Mouse (Mus musculus) naive thymus-derived CD4-positive, alpha-beta T cell, adult 2 months (primary cell): ENCODE data around the gene Hapln1.

Experiments
- DNase-seq: peaks from one replicate; pipeline ENCODE4 v3.0.0-alpha.2; 2011; ENCODE audit warnings: low read depth

The Hapln1 gene

DNA sequence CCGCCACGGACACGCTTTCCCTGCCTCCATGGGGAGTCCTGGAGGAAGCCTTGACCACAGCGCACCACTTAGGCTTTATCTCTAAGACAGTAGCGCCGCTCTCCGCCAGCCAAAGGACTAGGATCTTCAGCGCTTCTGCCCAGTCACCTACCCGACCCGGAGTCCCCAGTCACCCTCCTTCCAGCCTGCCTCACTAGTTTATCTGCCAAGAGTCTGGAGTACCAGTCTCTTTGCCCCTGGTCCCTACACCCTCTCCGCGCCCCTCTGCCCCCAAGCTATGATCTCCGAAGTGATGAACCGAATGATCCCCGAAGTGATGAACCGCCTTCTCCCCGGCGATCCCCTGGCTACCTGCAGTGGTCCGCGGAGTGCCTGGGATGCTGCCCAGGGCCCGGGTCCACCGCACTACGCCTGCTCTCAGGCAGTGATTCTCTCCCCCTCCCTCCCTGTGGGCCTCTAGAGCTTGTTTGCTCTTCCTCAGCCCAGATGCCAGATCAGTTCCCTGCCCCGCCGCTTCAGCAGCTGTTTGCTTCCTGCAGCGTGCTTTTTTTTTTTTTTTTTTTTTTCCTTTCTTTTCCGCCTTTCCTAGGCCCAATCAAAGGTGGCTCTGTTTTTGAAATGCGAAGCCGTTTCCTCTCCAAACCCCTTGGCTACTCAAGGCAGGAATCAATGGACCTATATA, at the start of gene Hapln1:
TSS of gene Hapln1 (plus strand) at position 592 of the 682 bp plus-strand sequence.
- DNase-seq: no peak

GRCm38 (mm10) chr13:89493169-89493568, 46.4 kb upstream of the Hapln1 start:
- DNase-seq: no peak

GRCm38 (mm10) chr13:89493678-89494077, 45.9 kb upstream of the Hapln1 start:
- DNase-seq: no peak

- no peak for DNase-seq
These were observed 43.0 kb upstream of the Hapln1 start for GRCm38 (mm10) chr13:89496569-89496968.

DNA sequence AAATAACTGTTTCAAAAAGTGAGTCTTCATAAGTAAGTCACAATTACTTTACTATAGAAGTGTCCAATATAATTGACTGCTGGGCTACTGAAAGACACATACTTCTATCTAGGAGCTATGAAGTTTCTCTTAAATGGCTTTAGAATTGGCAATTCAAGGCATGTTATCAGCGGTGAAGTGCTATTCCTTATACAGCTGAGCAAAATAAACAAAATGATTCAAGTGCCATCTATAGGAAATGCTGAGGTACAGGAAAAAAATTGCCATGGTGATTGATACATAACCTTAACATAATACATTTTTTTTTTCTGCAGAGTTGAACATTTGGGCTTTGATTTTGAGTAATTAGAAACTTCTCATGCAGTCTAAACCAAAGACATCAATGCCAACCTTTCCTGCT, 40.2 kb upstream of the Hapln1 start:
- no peak for DNase-seq

- no peak for DNase-seq
These were observed 18.1 kb upstream of the Hapln1 start for GRCm38 (mm10) chr13:89521507-89521908.

DNA sequence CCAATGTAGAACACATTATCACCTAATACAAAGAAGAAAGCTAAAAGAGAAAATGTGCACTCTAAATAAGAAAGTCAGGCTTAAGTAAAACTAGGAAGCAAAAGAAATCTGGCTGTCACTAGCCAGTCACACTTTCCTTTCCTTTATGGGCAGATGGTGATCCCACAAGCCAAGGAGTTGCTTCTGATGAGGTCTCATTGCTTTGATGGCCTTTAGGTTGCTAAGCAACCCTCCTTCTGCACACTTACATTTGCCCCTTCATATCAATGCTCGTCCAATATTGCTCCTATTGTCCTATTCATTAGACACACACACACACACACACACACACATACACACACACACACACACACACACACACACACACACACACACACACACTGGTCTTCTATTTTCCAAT, 10.9 kb upstream of the Hapln1 start:
- no peak for DNase-seq

DNA sequence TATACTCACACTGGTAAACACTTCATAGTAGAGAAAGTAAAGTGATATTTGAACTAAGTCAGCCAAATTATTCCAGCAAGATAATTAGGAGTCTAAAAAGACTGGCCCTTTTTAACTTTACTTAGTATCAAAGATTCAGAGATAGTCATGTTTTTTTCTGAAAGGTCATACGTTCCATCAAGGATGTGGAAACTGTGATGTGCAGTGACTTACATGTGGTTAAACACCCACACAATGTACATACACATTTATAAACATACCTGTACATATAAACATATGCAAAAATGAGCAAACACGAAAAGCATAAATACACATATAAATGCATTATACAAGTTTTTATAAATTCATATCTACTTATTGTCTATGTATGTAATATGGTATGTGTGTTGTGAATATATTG, 9.2 kb upstream of the Hapln1 start:
- no peak for DNase-seq

- DNase-seq: no peak
These were observed 280 bp downstream of the Hapln1 start for GRCm38 (mm10) chr13:89539887-89540264.

- DNase-seq: no peak
These were observed 846 bp downstream of the Hapln1 start for GRCm38 (mm10) chr13:89540301-89540982.

- DNase-seq: peak; percentile 75
These were observed 3.4 kb downstream of the Hapln1 start for GRCm38 (mm10) chr13:89543003-89543402.

GRCm38 (mm10) chr13:89548203-89548740, 8.7 kb downstream of the Hapln1 start:
- peak; percentile 20 for DNase-seq

GRCm38 (mm10) chr13:89549507-89549906, 9.9 kb downstream of the Hapln1 start:
- DNase-seq: no peak

DNA sequence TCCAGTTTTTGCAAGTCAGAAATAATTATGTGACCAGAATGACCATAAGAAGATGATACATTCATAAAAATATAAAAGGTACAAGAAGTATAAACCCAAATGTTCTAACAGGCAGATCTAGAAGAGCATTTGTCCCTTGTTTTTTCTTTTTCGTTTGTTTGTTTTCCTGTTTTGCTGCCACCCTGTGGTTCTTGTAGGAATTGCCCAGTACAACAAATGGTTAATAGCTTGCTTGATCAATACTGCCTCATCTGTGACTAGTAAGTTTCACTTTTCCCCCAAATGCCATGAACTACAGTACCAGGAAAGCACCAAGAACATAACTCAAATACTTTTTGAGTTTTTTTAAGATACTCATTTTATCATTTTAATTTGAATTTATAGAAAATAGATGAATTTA, 11.9 kb downstream of the Hapln1 start:
- DNase-seq: peak; percentile 12

DNA sequence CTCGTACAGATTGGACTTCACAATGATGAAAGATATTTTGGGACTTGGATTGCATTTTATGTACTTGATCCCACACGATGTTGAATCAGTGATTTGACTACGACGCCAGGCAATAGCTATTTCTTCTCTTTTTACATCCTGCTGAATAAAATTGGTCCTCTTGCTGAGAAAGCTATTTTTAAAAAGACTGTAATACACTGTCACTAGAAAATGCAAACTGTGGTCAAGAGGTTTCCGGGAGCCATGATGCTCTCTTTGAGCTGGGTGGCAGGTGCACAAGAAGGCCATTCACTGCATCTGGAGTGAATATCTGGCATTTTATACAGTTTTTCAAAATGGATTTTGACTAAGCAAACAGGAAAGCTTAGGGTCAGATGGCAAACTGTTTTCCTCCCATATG, 24.9 kb downstream of the Hapln1 start:
- DNase-seq: no peak

DNA sequence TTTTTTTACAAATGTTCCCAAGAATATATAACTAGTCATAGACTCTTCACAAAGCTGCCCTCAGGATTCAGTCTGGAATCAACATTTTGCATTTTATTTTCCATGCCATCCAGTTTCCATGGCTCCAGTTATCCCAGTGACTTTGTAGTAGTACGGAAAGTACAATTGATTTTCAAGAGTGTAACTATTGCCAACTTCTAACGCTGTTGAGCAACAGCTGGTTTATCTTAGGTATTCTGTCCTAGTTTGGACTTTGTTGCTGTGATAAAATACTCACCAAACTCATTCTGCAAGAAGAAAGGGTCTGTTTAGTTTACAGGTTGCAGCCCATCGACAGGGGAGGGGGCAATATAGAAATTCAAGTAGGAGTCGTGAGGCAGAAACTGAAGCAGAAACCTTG, 26.7 kb downstream of the Hapln1 start:
- DNase-seq: no peak

DNA sequence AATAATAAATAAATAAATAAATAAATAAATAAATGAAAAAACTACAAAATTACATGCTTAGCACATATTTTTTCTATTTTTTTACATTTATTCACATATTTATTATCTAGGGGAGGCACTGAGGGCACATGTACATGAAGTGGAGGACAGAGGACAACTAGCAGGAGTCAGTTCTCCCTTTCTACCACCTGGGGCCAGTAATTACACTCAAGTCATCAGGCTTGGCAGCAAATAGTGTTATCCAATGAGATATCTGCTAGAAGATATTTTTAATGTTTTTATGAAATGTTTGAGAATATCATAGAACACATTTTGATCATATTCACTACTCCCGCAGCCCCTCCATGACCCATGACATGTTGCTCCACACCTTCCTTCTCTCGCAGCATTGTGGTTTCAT, 39.5 kb downstream of the Hapln1 start:
- DNase-seq: no peak

DNA sequence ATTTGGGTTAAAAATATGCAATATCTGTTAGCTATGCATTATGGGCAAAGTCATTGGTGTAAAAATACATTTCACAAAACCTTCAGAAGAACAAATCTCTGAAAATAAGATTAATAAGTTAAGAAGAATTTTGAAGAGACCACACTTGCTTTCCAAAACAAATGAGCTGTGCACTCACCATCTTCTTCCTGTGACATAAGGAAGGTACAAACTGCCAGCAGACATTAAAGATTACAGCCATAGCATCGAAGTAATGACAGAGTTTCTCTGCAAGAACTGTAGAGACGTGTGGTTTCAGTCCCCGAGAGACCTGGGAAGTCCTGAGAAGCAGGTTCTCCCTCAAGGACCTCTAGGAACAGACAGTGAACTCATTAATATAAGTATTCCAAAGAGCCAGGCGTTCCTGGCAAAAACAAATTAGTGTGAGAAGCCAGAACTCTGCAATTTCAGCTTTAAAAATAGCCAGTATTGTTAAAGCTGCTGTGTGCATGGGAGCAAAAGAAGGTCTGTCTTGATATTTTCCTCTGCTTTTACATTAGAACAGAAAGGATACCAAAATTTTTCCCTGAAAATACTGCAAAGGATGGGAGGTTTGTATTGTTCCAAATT, 43.6 kb downstream of the Hapln1 start:
- DNase-seq: no peak

- DNase-seq: no peak
These were observed 44.4 kb downstream of the Hapln1 start for GRCm38 (mm10) chr13:89583747-89584738.

DNA sequence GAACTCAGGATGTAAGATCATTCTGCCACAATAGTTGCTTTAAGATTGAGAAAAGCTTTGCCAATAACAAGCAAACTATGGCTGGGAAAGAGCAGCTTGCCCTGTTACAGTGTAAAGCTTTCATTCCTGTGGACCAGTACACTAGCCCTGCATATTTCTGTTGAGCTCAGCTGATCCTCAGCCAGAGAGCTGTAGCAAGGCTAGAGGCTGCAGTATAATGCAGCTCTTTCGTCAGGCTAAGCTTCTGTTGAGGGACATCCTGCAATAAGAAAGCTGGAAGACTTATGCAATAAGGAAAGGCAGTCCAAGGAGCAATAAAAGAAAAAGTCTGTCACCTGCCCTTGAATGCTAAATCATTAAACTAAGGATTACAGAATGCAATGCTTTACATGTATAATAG, 45.5 kb downstream of the Hapln1 start:
- DNase-seq: no peak

- no peak for DNase-seq
These were observed 55.5 kb downstream of the Hapln1 start for GRCm38 (mm10) chr13:89595105-89595504.

DNA sequence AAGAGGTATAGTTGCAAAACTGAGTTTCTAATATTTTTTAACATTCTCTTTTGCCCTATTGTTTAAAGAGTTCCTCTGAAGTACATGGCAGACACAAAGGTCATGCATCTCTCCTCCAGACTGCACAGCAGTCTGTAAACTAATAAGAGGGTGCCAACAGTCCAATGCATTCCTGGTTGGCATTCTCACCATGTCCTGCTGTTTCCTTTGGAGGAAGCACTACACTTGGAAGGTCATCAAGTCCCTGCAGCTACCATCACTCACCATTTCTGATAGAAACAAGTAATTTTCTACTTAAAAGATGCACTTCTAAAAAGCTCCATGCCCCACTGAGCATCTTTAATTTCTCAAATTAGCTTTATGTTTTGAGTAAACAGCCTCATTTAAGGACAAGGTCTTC, 57.8 kb downstream of the Hapln1 start:
- no peak for DNase-seq
